Mouse (Mus musculus): ENCODE data around the gene Rundc3b. TPM values are rescaled to one million over a fixed set of nuclear protein-coding genes. Genes with fewer than 3 reads are reported as not detected.
A peak's percentile ranks its signal among the peaks of the same experiment; 100 is the strongest.

Rundc3b gene
- total RNA-seq, 2 experiments from 2014 or later = 1.1 to 1.7 TPM

GRCm38 (mm10) chr5:8489471-8490110 lies 133.2 kb downstream of the Rundc3b start:
- intact Hi-C loops (cut with DNase I) = loop anchor here (2.0 to 10.0 kb wide), 2 partner anchors 353 to 565 kb away; no protein-coding TSS in a partner anchor
- DNase-seq = peak in 1 of 2 experiments; percentile 12

- DNase-seq = no peak
- intact Hi-C loops (cut with DNase I) = loop anchor here (10.0 kb wide), 1 partner anchor 566 kb away; no protein-coding TSS in a partner anchor
Measured at GRCm38 (mm10) chr5:8488701-8489297, 134.0 kb downstream of the Rundc3b start.

DNA sequence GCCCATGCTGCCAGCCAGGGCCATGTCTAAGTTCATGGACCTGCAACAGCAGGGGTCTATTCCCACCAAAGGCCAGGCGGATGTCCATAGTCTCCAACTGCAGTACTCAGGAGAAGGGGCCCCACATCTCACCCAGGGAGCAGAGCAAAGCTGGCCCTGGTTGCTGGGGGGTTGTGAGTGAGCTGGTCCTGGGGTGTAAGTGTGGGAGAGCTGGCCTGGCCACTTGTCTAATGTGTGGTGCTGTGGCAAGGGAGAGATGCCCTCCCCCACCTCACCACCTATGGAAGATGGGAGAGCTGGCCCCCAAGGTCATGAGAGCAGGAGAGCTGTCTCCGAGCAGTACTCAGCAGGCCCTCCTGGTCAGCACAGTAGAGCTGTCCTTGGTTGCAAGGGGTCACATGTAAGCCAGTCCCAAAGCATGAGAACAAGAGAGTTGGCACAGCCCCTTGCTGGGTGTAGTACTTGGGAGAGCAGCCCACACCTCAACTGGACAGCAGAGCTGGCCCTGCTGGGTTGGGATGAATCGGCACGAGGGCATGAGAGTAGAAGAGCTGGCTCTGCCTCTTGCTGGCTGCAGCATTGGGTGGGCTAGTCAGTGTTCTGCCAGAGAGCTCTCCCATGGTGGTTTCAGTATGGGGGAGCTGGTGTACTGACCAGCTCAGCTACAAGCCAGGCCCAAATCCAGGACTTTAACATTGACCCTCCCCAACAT lies 134.6 kb downstream of the Rundc3b start:
- DNase-seq = no peak

GRCm38 (mm10) chr5:8456561-8456960 lies 166.2 kb downstream of the Rundc3b start:
- DNase-seq = peak; percentile 10 to 15
- intact Hi-C loops (cut with DNase I) = no loop called here

More for the DNA sequence above, 134.6 kb downstream of the Rundc3b start:
- intact Hi-C loops (cut with DNase I) = loop anchor here (10.0 kb wide), 1 partner anchor 567 kb away; no protein-coding TSS in a partner anchor

GRCm38 (mm10) chr5:8455565-8455964 lies 167.2 kb downstream of the Rundc3b start:
- intact Hi-C loops (cut with DNase I) = no loop called here

More at GRCm38 (mm10) chr5:8455565-8455964, 167.2 kb downstream of the Rundc3b start:
- no peak for DNase-seq

Other genes starting within 250 kb of the Rundc3b start
- gene Dbf4, start 200.2 kb downstream of the Rundc3b start, total RNA-seq (2021) = 1 to 10 TPM; 8.7 to 9.5 TPM
- gene Slc25a40, start 200.1 kb downstream of the Rundc3b start, total RNA-seq (2021) = 10 to 100 TPM; 10.0 to 10.8 TPM
- 1 to 10 TPM; 8.6 to 8.9 TPM for gene Abcb1a, start 37.1 kb upstream of the Rundc3b start, total RNA-seq (2021)
- 1 to 10 TPM; 1.8 to 2.8 TPM for gene Abcb1b, start 175.2 kb upstream of the Rundc3b start, total RNA-seq (2021)